Mouse (Mus musculus) kidney, postnatal 36 days (tissue): ENCODE data around the gene Etnppl.

Experiments used
- DNase-seq, 2 experiments: peaks; one replicate each; pipeline ENCODE4 v3.0.0; 2021 to 2022; ENCODE audit warnings: mixed read lengths in 2 of 2

The Etnppl gene

GRCm38 (mm10) chr3:130677671-130678460 is 60.6 kb downstream of the Etnppl start:
- no peak for DNase-seq

GRCm38 (mm10) chr3:130681226-130681625 is 64.0 kb downstream of the Etnppl start:
- DNase-seq: no peak

- no peak for DNase-seq
Observed at GRCm38 (mm10) chr3:130682183-130682582, 64.9 kb downstream of the Etnppl start.

- DNase-seq: peak in 1 of 2 experiments; percentile 16
Observed at GRCm38 (mm10) chr3:130683836-130684235, 66.6 kb downstream of the Etnppl start.

- DNase-seq: peak; percentile 54 to 57
Observed at GRCm38 (mm10) chr3:130684276-130685013, 67.2 kb downstream of the Etnppl start.

- no peak for DNase-seq
Observed at GRCm38 (mm10) chr3:130685014-130685366, 67.7 kb downstream of the Etnppl start.

GRCm38 (mm10) chr3:130687051-130687450 is 69.8 kb downstream of the Etnppl start:
- no peak for DNase-seq
